Mouse (Mus musculus) forebrain, embryonic 10.5 days (tissue): ENCODE results near the gene Mycbp2. TPM values are rescaled to one million over a fixed set of nuclear protein-coding genes. Genes with fewer than 3 reads are reported as not detected.

Experiments
- DNase-seq: peaks from one replicate; pipeline ENCODE4 v3.0.0-alpha.2; 2017; ENCODE audit warnings: low spot score; ENCODE audit errors: extremely low spot score
- H3K27ac ChIP-seq: fragments of 300-500 bp; sonication (generic); 2 replicates; pipeline ENCODE4 v1.5.1; 2016; ENCODE audit warnings: mild to moderate bottlenecking
- H3K27me3 ChIP-seq: fragments of 300-500 bp; sonication (generic); 2 replicates; pipeline ENCODE4 v1.6.1; 2016; ENCODE audit warnings: mild to moderate bottlenecking; ENCODE audit not compliant: poor library complexity, severe bottlenecking
- H3K36me3 ChIP-seq: fragments of 300-500 bp; sonication (generic); replicated peaks from 2 replicates; pipeline ENCODE4 v1.6.1; 2016; ENCODE audit warnings: mild to moderate bottlenecking, moderate library complexity
- H3K4me1 ChIP-seq: fragments of 300-500 bp; sonication (generic); 2 replicates; pipeline ENCODE4 v1.6.1; 2016
- H3K4me3 ChIP-seq: fragments of 300-500 bp; sonication (generic); 2 replicates; pipeline ENCODE4 v1.5.1; 2016; ENCODE audit warnings: mild to moderate bottlenecking, moderate library complexity
- H3K9me3 ChIP-seq: fragments of 300-500 bp; sonication (generic); 2 replicates; pipeline ENCODE4 v1.6.1; 2016; ENCODE audit warnings: mild to moderate bottlenecking, moderate library complexity
- WGBS: fragments of 180-500 bp; shearing (Covaris S2); methylation state at CpG from one replicate; pipeline ENCODE4 v1.1.7; 2016; 5-methylcytosine and 5-hydroxymethylcytosine counted together
- polyA plus RNA-seq: library from polyadenylated mRNA; unstranded; fragments of >200 nt; fragmentation: Nextera tagmentation; extraction: Ambion mirVana; gene quantifications from 2 replicates; pipeline ENCODE4 v1.2.1, GENCODE M21; 2016

Gene Mycbp2
- polyA plus RNA-seq, 1 experiment from 2014 or later: 17.2 TPM

- DNase-seq: no peak
- WGBS: 95% methylated on average over 3 of the region's 3 CpGs
- peaks cover 63% of the 10 kb centered on the region for H3K36me3 ChIP-seq
- H3K27me3 ChIP-seq: no peaks in the 10 kb centered on the region
- no peaks in the 10 kb centered on the region for H3K4me1 ChIP-seq
- no peak overlapping the region for H3K4me3 ChIP-seq
- H3K27ac ChIP-seq: no peak overlapping the region
- no peaks in the 10 kb centered on the region for H3K9me3 ChIP-seq
These were observed 231.5 kb downstream of the Mycbp2 start for GRCm38 (mm10) chr14:103114994-103115670.

GRCm38 (mm10) chr14:103112606-103113363 lies 233.8 kb downstream of the Mycbp2 start:
- H3K4me1 ChIP-seq: no peaks in the 10 kb centered on the region
- H3K27me3 ChIP-seq: no peaks in the 10 kb centered on the region
- DNase-seq: no peak
- H3K27ac ChIP-seq: no peak overlapping the region
- no peaks in the 10 kb centered on the region for H3K9me3 ChIP-seq
- 90% methylated on average over 3 of the region's 3 CpGs for WGBS
- peaks cover 45% of the 10 kb centered on the region for H3K36me3 ChIP-seq
- H3K4me3 ChIP-seq: no peak overlapping the region

- H3K4me1 ChIP-seq: no peaks in the 10 kb centered on the region
- no peak overlapping the region for H3K27ac ChIP-seq
- 90% methylated on average over 4 of the region's 4 CpGs for WGBS
- H3K36me3 ChIP-seq: peaks cover 17% of the 10 kb centered on the region
- no peak overlapping the region for H3K4me3 ChIP-seq
- no peaks in the 10 kb centered on the region for H3K27me3 ChIP-seq
- no peaks in the 10 kb centered on the region for H3K9me3 ChIP-seq
- DNase-seq: no peak
These were observed 236.6 kb downstream of the Mycbp2 start for GRCm38 (mm10) chr14:103109971-103110370.

GRCm38 (mm10) chr14:103106301-103106700 lies 240.3 kb downstream of the Mycbp2 start:
- no peak overlapping the region for H3K4me3 ChIP-seq
- no peaks in the 10 kb centered on the region for H3K36me3 ChIP-seq
- no peak overlapping the region for H3K27ac ChIP-seq
- DNase-seq: no peak
- no peaks in the 10 kb centered on the region for H3K27me3 ChIP-seq
- peaks cover 7% of the 10 kb centered on the region for H3K4me1 ChIP-seq
- H3K9me3 ChIP-seq: no peaks in the 10 kb centered on the region
- 85% methylated on average over 2 of the region's 2 CpGs for WGBS

- H3K4me3 ChIP-seq: no peak overlapping the region
- DNase-seq: no peak
- H3K4me1 ChIP-seq: peaks cover 10% of the 10 kb centered on the region
- H3K9me3 ChIP-seq: no peaks in the 10 kb centered on the region
- 87% methylated on average over 10 of the region's 10 CpGs for WGBS
- H3K36me3 ChIP-seq: no peaks in the 10 kb centered on the region
- H3K27ac ChIP-seq: no peak overlapping the region
- H3K27me3 ChIP-seq: no peaks in the 10 kb centered on the region
These were observed 243.8 kb downstream of the Mycbp2 start for GRCm38 (mm10) chr14:103102731-103103335.

- peaks cover 16% of the 10 kb centered on the region for H3K4me1 ChIP-seq
- H3K4me3 ChIP-seq: no peak overlapping the region
- DNase-seq: no peak
- 73% methylated on average over 6 of the region's 6 CpGs for WGBS
- H3K27me3 ChIP-seq: no peaks in the 10 kb centered on the region
- no peak overlapping the region for H3K27ac ChIP-seq
- no peaks in the 10 kb centered on the region for H3K9me3 ChIP-seq
- no peaks in the 10 kb centered on the region for H3K36me3 ChIP-seq
These were observed 244.4 kb downstream of the Mycbp2 start for GRCm38 (mm10) chr14:103102246-103102645.

- Histone ChIP-seq H3K36me3 (peaks cover 6% of the 10 kb centered on the region), H3K9me3 (no peaks in the 10 kb centered on the region), H3K4me1 (peaks cover 26% of the 10 kb centered on the region), H3K4me3 (no peak overlapping the region), H3K27me3 (no peaks in the 10 kb centered on the region), H3K27ac (no peak overlapping the region)
- 88% methylated on average over 3 of the region's 3 CpGs for WGBS
- no peak for DNase-seq
These were observed 245.4 kb downstream of the Mycbp2 start for GRCm38 (mm10) chr14:103101171-103101570.

GRCm38 (mm10) chr14:103100296-103100695 lies 246.3 kb downstream of the Mycbp2 start:
- Histone ChIP-seq H3K27ac (no peak overlapping the region), H3K27me3 (no peaks in the 10 kb centered on the region), H3K36me3 (peaks cover 15% of the 10 kb centered on the region), H3K4me3 (no peak overlapping the region), H3K9me3 (no peaks in the 10 kb centered on the region), H3K4me1 (peaks cover 26% of the 10 kb centered on the region)
- WGBS: 87% methylated on average over 13 of the region's 13 CpGs
- no peak for DNase-seq

- Histone ChIP-seq H3K9me3 (no peaks in the 10 kb centered on the region), H3K36me3 (peaks cover 24% of the 10 kb centered on the region), H3K27me3 (no peaks in the 10 kb centered on the region), H3K27ac (peak within 1 kb of the TSS; percentile 99), H3K4me1 (peaks cover 26% of the 10 kb centered on the region), H3K4me3 (peak within 1 kb of the TSS; percentile 82)
- DNase-seq: peak; percentile 86
- WGBS: 0% methylated on average over 73 of the region's 88 CpGs
These were observed 247.2 kb downstream of the Mycbp2 start, which contains the start of gene Fbxl3 for GRCm38 (mm10) chr14:103099238-103099933. Gene Fbxl3 (minus strand): TSS chr14:103099566.

- Histone ChIP-seq H3K27ac (peak overlapping the region; percentile 99), H3K27me3 (no peaks in the 10 kb centered on the region), H3K4me3 (peak overlapping the region; percentile 82), H3K36me3 (peaks cover 29% of the 10 kb centered on the region), H3K9me3 (no peaks in the 10 kb centered on the region), H3K4me1 (peaks cover 26% of the 10 kb centered on the region)
- WGBS: 0% methylated on average over 49 of the region's 86 CpGs
- DNase-seq: peak; percentile 74
These were observed 247.9 kb downstream of the Mycbp2 start for GRCm38 (mm10) chr14:103098587-103099235.

- Histone ChIP-seq H3K27me3 (no peaks in the 10 kb centered on the region), H3K9me3 (no peaks in the 10 kb centered on the region), H3K27ac (peak overlapping the region; percentile 99), H3K4me1 (peaks cover 26% of the 10 kb centered on the region), H3K36me3 (peaks cover 34% of the 10 kb centered on the region), H3K4me3 (peak overlapping the region; percentile 82)
- no peak for DNase-seq
- 9% methylated on average over 2 of the region's 2 CpGs for WGBS
These were observed 248.4 kb downstream of the Mycbp2 start for GRCm38 (mm10) chr14:103098213-103098586.

GRCm38 (mm10) chr14:103096621-103097020 lies 250.0 kb downstream of the Mycbp2 start:
- DNase-seq: no peak
- Histone ChIP-seq H3K36me3 (peaks cover 47% of the 10 kb centered on the region), H3K27ac (no peak overlapping the region), H3K4me1 (peaks cover 19% of the 10 kb centered on the region), H3K9me3 (no peaks in the 10 kb centered on the region), H3K27me3 (no peaks in the 10 kb centered on the region), H3K4me3 (no peak overlapping the region)
- 85% methylated on average over 6 of the region's 6 CpGs for WGBS
